In the genomic region with DNA sequence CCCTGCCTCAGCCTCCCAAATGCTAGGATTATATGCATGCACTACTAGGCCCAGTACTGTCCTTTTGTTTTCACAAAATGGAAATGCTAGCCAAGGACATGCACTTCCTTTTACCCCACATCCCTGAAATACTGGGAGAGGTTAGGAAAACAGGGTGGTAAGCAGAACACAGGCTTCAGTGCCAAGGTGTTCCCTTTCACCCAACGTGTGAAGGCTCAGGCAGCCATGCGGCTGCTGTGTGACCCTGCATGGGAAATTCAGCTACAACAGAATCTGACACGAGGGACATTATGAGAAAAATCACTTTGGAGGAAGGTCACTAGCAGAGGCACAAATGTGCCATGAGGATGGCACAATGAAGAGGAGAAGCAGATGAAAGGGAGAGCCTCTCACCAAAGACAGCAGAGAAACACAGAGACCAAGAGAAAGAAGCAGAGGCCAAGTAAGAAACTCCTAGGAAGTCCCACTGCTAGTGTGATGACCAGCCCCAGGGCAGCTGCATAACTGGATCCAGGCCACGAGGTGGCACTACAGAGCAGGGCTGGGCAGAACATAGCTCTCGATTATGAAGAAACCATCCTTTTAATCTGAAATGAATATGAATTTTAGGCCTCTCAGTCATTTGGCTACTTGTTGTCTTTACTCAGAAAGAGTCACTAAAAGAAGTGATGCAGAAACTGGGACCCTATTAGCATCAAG, we compare ENCODE assay signal across 8 mouse cellular contexts. TPM values are rescaled to one million over a fixed set of nuclear protein-coding genes. Genes with fewer than 3 reads are reported as not detected.
A peak's percentile ranks its signal among the peaks of the same experiment; 100 is the strongest.
DNase-seq lines count a peak whose midpoint lies in the region; ATAC-seq and TF ChIP-seq lines count a peak whose summit lies in the region.

No protein-coding gene starts in this region.

- H3K36me3 ChIP-seq in liver, embryonic 13.5 days, result peaks cover 95% of the 10 kb centered on the region
- peaks cover 38% of the 10 kb centered on the region for H3K36me3 ChIP-seq in thymus, adult 2 months (ENCODE audit: control insufficient read depth, insufficient read depth, low read length)

- TF ChIP-seq CTCF in olfactory bulb, adult 2 months (IDR thresholded peaks at IDR 0.05; ENCODE audit: insufficient read depth, low read depth, low read length), result 0 out of 2 replicates have a peak, but pooled peaks have one; percentile 44
- peak; percentile 77; the same call in 1 of the 2 replicates for TF ChIP-seq CTCF in thymus, adult 2 months (IDR thresholded peaks at IDR 0.05; ENCODE audit: borderline replicate concordance, control insufficient read depth, extremely low read depth, insufficient read depth, low read length, poor library complexity)

- no peak overlapping the region for H3K4me2 ChIP-seq in liver, embryonic 13.5 days

- no peaks in the 10 kb centered on the region for H3K27me3 ChIP-seq in liver, embryonic 13.5 days
- no peaks in the 10 kb centered on the region for H3K27me3 ChIP-seq in thymus, adult 2 months (ENCODE audit: control insufficient read depth, insufficient read depth, low read length)

- 45% methylated on average over 5 of the region's 5 CpGs for WGBS in liver, embryonic 13.5 days (ENCODE audit: insufficient replicate concordance)
- WGBS in olfactory bulb, adult 2 months, result 41% methylated on average over 5 of the region's 5 CpGs
- 55% methylated on average over 5 of the region's 5 CpGs for WGBS in thymus, adult 2 months

- TF ChIP-seq POLR2A in olfactory bulb, adult 2 months (IDR thresholded peaks at IDR 0.05; ENCODE audit: insufficient read depth, low read depth, low read length), result no peak
- no peak for TF ChIP-seq POLR2A in thymus, adult 2 months (IDR thresholded peaks at IDR 0.05; ENCODE audit: control insufficient read depth, extremely low read depth, insufficient read depth, low read length, poor library complexity)

- H3K27ac ChIP-seq in liver, embryonic 13.5 days, result no peak overlapping the region
- no peak overlapping the region for H3K27ac ChIP-seq in olfactory bulb, adult 2 months (ENCODE audit: insufficient read depth, low read depth, low read length)
- H3K27ac ChIP-seq in thymus, adult 2 months (ENCODE audit: control insufficient read depth, insufficient read depth, low read length), result no peak overlapping the region

- no peaks in the 10 kb centered on the region for H3K9me3 ChIP-seq in liver, embryonic 13.5 days (replicated peaks)

- no peak overlapping the region for H3K4me3 ChIP-seq in liver, embryonic 13.5 days (replicated peaks)
- H3K4me3 ChIP-seq in olfactory bulb, adult 2 months (ENCODE audit: insufficient read depth, low read depth, low read length), result no peak overlapping the region
- no peak overlapping the region for H3K4me3 ChIP-seq in thymus, adult 2 months (ENCODE audit: control insufficient read depth, insufficient read depth, low read length)

- no peak overlapping the region for H3K9ac ChIP-seq in liver, embryonic 13.5 days

- peak; percentile 60 for ATAC-seq in liver, embryonic 13.5 days (ENCODE audit: low read depth)

- H3K4me1 ChIP-seq in liver, embryonic 13.5 days (replicated peaks), result peaks cover 6% of the 10 kb centered on the region; the same call in 1 of the 2 replicates
- H3K4me1 ChIP-seq in olfactory bulb, adult 2 months (ENCODE audit: control insufficient read depth, insufficient read depth, low read length), result no peaks in the 10 kb centered on the region
- no peaks in the 10 kb centered on the region for H3K4me1 ChIP-seq in thymus, adult 2 months (replicated peaks; ENCODE audit: control insufficient read depth, insufficient read depth, low read length)

- peak; percentile 76 for DNase-seq in 416B (ENCODE audit: low read depth)
- peak; percentile 89 for DNase-seq in NIH3T3 (ENCODE audit: low read depth)
- DNase-seq in cerebellum, adult 9-11 months, result peak; percentile 54
- peak; percentile 84 for DNase-seq in gastrocnemius, postnatal 10 days
- peak; percentile 52 for DNase-seq in kidney, adult 11 months
- DNase-seq in liver, embryonic 13.5 days, result peak; percentile 55
- DNase-seq in thymus, adult 2 months, result peak; percentile 64

RNA-seq across cellular contexts. Expression of gene Ints3, which starts 21.0 kb away (rescaled TPM):
- 10 to 100 TPM; 18.4 to 24.3 TPM for total RNA-seq in gastrocnemius, postnatal 10 days (2021)
- polyA plus RNA-seq in liver, embryonic 13.5 days (2015; fragmentation: Nextera tagmentation; extraction: Ambion mirVana), result 10.0 and 11.7 TPM in 2 replicates
- not detected in 2 replicates for polyA plus RNA-seq in olfactory bulb, adult 2 months (2012; ENCODE audit: insufficient read depth, insufficient read length, low replicate concordance, missing spikeins)
- 46.2 and 47.4 TPM in 2 replicates for polyA plus RNA-seq in thymus, adult 2 months (2012; rRNA removed)

RNA-seq across cellular contexts. Expression of gene Slc27a3, which starts 22.7 kb away (rescaled TPM):
- total RNA-seq in gastrocnemius, postnatal 10 days (2021), result 1 to 10 TPM; 2.1 to 3.4 TPM
- polyA plus RNA-seq in liver, embryonic 13.5 days (2015; fragmentation: Nextera tagmentation; extraction: Ambion mirVana), result 1.5 and 1.6 TPM in 2 replicates
- polyA plus RNA-seq in olfactory bulb, adult 2 months (2012; ENCODE audit: insufficient read depth, insufficient read length, low replicate concordance, missing spikeins), result not detected in 2 replicates
- polyA plus RNA-seq in thymus, adult 2 months (2012; rRNA removed), result 15.0 and 21.2 TPM in 2 replicates

RNA-seq across cellular contexts. Expression of gene Npr1, which starts 53.2 kb away (rescaled TPM):
- total RNA-seq in gastrocnemius, postnatal 10 days (2021), result 10 to 100 TPM; 18.7 to 21.4 TPM
- 4.0 TPM in 2 replicates for polyA plus RNA-seq in liver, embryonic 13.5 days (2015; fragmentation: Nextera tagmentation; extraction: Ambion mirVana)
- not detected in 2 replicates for polyA plus RNA-seq in olfactory bulb, adult 2 months (2012; ENCODE audit: insufficient read depth, insufficient read length, low replicate concordance, missing spikeins)
- 9.2 and 11.4 TPM in 2 replicates for polyA plus RNA-seq in thymus, adult 2 months (2012; rRNA removed)
